Mouse (Mus musculus) bone marrow, adult 2 months (tissue): ENCODE data around the gene Fanca.

Experiments used
- CTCF ChIP-seq: fragments of 200-500 bp; IDR thresholded peaks from 2 replicates; pipeline ENCODE4 v1.5.1; 2011; ENCODE audit warnings: low read length, control low read depth; ENCODE audit not compliant: control insufficient read depth, insufficient read depth
- POLR2A ChIP-seq: fragments of 200-500 bp; IDR thresholded peaks from 2 replicates; pipeline ENCODE4 v1.6.1; 2011; ENCODE audit warnings: low read depth, mild to moderate bottlenecking, control low read depth, low read length, borderline replicate concordance; ENCODE audit not compliant: control insufficient read depth

GRCm38 (mm10) chr8:123318467-123318911 is at the start of gene Fanca:
- TF ChIP-seq CTCF, result no peak
- peak; percentile 84 for TF ChIP-seq POLR2A
